Mouse (Mus musculus) heart, adult 2 months (tissue): ENCODE measurements around the gene Nlrp4f.

ENCODE experiments used
- CTCF ChIP-seq: fragments of 200-600 bp; IDR thresholded peaks from 2 replicates; pipeline ENCODE4 v1.8.1; 2022; ENCODE audit warnings: antibody characterized with exemption, mild to moderate bottlenecking, moderate library complexity
- EP300 ChIP-seq: fragments of 200-500 bp; IDR thresholded peaks from 2 replicates; pipeline ENCODE4 v1.6.1; 2011; ENCODE audit warnings: low read depth, low read length, control low read depth; ENCODE audit not compliant: insufficient read depth

DNA sequence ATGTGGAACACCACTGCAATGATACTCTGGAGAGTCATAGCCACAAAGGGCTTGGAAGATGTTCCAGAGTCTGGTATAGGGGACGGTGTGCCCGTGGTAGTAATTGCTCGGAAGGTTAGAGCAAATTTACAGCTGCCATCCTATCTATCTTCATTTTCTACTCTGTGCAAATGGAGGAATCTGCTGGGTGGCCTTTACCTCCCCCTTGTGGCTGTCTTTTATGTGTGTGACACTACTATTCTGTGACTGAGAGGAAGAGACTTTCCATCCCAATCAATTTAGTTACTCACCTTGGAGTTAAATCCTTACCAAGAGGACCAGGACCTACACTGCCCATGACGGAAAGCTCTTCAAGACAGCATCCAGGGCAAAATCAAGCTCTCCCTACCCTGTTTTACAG is 37.5 kb upstream of the Nlrp4f start:
- peak; percentile 54 for TF ChIP-seq CTCF
- TF ChIP-seq EP300, result no peak
